Mouse (Mus musculus) neutrophil, adult 59 days (primary cell): Measurements from ENCODE around the gene Lgr6. TPM values are rescaled to one million over a fixed set of nuclear protein-coding genes. Genes with fewer than 3 reads are reported as not detected.

Source experiments
- total RNA-seq, 2 experiments: library from RNA; stranded (reverse); gene quantifications; 1 replicate in 1 of 2; 2 replicates in 1 of 2; pipeline ENCODE4 v1.2.4; 2023

Lgr6 gene
- total RNA-seq = not detected

DNA sequence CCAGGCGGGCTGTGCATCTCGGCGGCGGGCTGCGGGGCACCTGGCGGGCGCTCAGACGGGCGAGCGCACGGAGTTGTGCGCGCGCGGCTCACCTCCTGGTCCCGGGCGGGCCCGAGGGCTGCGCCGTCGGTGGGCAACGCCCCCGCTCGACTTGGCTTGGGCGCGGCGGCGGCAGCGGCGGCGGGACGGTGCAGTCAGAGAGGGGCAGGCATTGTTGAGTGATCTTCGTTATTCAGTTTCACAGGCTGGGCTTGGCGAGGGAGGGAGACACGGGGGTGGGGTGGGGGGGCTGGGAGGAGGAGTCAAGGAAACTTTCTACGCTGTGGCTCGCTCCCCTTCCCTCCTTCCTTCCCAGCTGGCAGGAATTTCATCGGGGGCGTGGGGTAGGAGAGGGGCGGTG is at the start of gene Lgr6:
Gene Lgr6 (minus strand): TSS at position 153 of the 400 bp plus-strand sequence.

DNA sequence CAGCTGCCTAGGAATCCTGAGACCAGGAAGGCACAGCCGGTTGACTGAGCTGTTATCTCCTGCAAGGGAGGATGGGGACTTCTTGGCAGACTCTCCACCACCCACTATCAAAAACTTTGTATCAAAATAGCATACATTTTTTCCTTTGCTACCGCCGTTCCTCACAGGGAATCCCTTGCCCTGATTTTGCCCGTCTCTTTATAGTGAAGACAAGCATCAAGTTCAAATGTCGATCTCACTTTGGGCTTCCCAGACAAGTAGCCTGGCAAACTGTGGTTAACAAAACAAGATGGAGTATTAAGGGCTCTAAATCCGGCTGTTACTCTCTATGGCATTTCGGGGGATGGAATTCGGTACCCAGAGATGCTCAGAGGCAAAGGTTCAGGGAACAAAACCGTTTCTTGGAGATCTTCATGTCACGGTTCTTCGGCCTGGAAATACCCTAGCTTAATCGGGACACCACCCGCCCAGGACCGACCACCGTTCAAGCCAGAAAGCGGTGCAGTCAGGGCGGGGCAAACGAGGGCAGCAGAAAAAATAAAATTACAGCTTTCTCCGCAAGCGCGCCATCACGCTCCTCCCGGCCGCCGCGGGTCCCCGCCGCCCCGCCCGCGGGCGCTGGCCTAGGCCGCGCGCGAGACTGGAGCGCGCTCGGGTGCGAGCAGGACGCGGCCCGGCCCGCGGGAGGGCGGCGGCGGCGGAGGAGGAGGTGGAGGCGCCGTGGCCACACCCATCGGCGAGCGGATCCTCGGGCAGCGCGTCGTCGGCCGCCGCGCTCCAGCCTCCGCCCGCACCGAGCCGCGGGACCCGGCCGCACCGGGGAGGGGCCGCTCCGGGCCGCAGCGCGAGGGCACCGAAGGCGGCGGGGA is 41.2 kb upstream of the Lgr6 start, which contains the start of gene Arl8a:
Gene Arl8a (plus strand): TSS at position 748 of the 869 bp plus-strand sequence.

DNA sequence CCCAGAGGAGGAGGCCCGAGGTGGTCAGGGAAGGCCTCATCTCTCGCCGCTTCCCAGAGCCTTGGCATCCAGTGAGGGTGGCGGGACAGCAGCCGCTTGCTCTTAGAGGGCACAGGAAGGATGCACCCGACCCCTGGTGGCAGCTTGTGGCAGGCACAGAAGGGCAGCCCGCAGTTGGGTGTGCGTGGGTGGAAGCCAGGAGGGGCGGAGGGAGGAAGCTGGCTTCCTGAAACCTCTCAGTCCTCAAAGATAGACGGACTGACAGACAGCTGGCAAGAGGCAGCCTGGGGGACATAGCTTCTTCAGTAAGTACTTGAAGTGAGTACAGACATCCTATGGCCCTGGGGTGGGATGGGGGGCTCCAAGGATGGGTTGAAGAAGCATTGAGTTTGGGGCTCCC is 27.4 kb upstream of the Lgr6 start, which contains the start of gene Ptpn7:
Gene Ptpn7 (plus strand): TSS at position 228 of the 400 bp plus-strand sequence.

DNA sequence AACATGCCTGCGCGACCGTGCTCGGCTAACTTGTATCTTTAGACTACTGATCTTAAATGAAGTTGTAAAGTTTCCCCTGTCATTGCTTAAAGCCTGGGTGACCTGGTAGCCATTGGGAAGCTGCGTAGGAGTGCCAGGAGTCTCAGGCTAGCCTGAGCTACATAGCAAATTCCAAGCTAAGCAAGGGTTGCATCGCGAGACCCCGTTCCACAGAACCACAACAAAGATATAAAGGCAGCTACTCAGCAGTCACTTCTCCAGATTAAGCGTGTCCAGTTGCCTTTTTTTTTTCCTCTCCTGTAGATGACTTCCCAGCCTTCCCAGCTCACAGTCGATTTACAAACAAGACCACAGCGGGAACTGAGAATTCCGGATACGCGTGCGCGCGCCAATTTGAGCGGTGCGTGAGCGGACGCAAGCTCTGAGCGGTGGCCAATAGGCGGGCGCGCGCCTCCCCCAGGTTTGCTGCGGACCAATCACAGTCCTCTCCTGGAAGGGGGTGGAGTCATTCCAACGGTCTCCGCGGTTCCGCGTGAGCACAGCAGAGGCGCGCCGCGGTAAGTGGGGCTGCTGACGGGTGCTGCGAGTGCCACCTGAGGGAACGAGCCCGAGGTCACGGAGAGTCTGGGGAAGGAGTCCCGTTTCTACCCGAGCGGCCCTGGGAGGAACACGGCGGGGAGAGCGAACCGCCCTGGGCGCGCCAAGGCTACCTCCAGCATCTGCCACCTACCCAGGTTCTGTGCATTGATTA is 142.8 kb downstream of the Lgr6 start, which contains the start of gene Ube2t:
Gene Ube2t (plus strand): TSS at position 513 of the 751 bp plus-strand sequence.

DNA sequence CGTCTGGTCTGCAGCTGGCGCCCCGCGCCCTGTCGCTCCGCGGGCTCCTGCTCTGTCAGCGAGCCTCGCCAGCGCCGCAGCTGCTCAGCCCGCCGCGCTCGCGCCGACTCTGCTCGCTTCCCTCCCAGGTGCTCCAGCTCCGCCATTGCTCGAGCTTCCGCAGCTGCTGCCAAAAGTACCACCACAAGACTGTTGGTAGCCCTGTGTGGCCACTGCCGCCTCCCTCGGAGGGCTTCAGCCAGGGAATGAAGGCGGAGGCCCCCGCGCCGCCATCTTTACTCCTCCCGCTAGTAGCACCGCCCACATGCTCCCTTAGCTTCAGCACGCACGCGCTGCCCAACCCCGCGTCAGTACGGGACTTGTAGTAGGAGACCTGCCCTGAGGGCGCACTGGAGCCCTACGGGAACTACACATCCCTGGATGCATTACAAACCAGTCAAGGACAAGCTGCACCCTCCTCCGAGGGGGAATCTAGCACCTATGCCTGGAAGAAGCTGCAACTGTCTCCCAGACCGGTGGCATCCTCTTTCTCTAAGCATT is 149.4 kb downstream of the Lgr6 start, which contains the start of gene Ppp1r12b:
Gene Ppp1r12b (minus strand): TSS at position 306 of the 540 bp plus-strand sequence.

Other genes with a start within 250 kb of the Lgr6 start
- 10 to 100 TPM; 11.2 to 11.8 TPM for gene Ppp1r12b, start 149.3 kb downstream of the Lgr6 start, total RNA-seq
- gene Ube2t, start 142.7 kb downstream of the Lgr6 start, total RNA-seq = 10 to 100 TPM; 11.1 to 11.2 TPM
- gene Ptpn7, start 27.4 kb upstream of the Lgr6 start, total RNA-seq = 10 to 100 TPM; 57.1 to 59.7 TPM
- gene Arl8a, start 41.5 kb upstream of the Lgr6 start, total RNA-seq = 100 to 1,000 TPM in 1 of 2 experiments, 10 to 100 TPM in 1; 99.1 to 113 TPM
- not detected for gene Gpr37l1, start 62.4 kb upstream of the Lgr6 start, total RNA-seq
- not detected for gene Elf3, start 153.3 kb upstream of the Lgr6 start, total RNA-seq
- gene Rnpep, start 178.8 kb upstream of the Lgr6 start, total RNA-seq = 100 to 1,000 TPM; 147 to 164 TPM
- gene Timm17a, start 208.5 kb upstream of the Lgr6 start, total RNA-seq = 10 to 100 TPM; 31.4 to 32.3 TPM
- gene Lmod1, start 219.5 kb upstream of the Lgr6 start, total RNA-seq = not detected